Mouse (Mus musculus): ENCODE measurements at regions not wholly inside any gene's neighbourhood (a gene's known extent, or its start where the extent isn't known, plus 50 kb on each side); places are given as distances from the start of the nearest gene placed in this dataset.
A peak's percentile ranks its signal among the peaks of the same experiment; 100 is the strongest.

GRCm38 (mm10) chr11:27280791-27281190 lies 687.0 kb upstream of the Vrk2 start:
- WGBS = 48% methylated on average over 3 of the region's 3 CpGs
- H3K36me3 ChIP-seq (ENCODE audit: control insufficient read depth, insufficient read depth) = no peaks in the 10 kb centered on the region
- no peak overlapping the region for H3K27ac ChIP-seq (ENCODE audit: low read depth, low read length)
- no peak overlapping the region for H3K4me3 ChIP-seq (ENCODE audit: low read depth, low read length)
- H3K27me3 ChIP-seq (replicated peaks; ENCODE audit: control insufficient read depth, insufficient read depth, low read length) = no peaks in the 10 kb centered on the region
- no peak for TF ChIP-seq CTCF (IDR thresholded peaks at IDR 0.05; ENCODE audit: low read depth)
- 0 out of 2 replicates have a peak, but pooled peaks cover 5% of the 10 kb centered on the region for H3K9me3 ChIP-seq (ENCODE audit: control insufficient read depth)
- H3K4me2 ChIP-seq (replicated peaks; ENCODE audit: low read depth) = no peak overlapping the region
- ATAC-seq = no peak
- no peak overlapping the region for H3K9ac ChIP-seq (ENCODE audit: low read depth, low read length)
- H3K4me1 ChIP-seq (replicated peaks; ENCODE audit: control insufficient read depth, insufficient read depth, low read length) = no peaks in the 10 kb centered on the region

GRCm38 (mm10) chr11:27264253-27264652 lies 670.5 kb upstream of the Vrk2 start:
- ATAC-seq = no peak
- peak; percentile 62 for TF ChIP-seq CTCF (IDR thresholded peaks at IDR 0.05; ENCODE audit: low read depth)

GRCm38 (mm10) chr11:27258521-27258920 lies 664.7 kb upstream of the Vrk2 start:
- TF ChIP-seq CTCF (IDR thresholded peaks at IDR 0.05; ENCODE audit: low read depth) = no peak
- Histone ChIP-seq H3K4me3 (ENCODE audit: low read depth, low read length) (no peak overlapping the region), H3K27me3 (replicated peaks; ENCODE audit: control insufficient read depth, insufficient read depth, low read length) (no peaks in the 10 kb centered on the region), H3K4me2 (replicated peaks; ENCODE audit: low read depth) (no peak overlapping the region), H3K9me3 (ENCODE audit: control insufficient read depth) (no peaks in the 10 kb centered on the region), H3K27ac (ENCODE audit: low read depth, low read length) (no peak overlapping the region), H3K36me3 (ENCODE audit: control insufficient read depth, insufficient read depth) (no peaks in the 10 kb centered on the region), H3K9ac (ENCODE audit: low read depth, low read length) (no peak overlapping the region), H3K4me1 (replicated peaks; ENCODE audit: control insufficient read depth, insufficient read depth, low read length) (no peaks in the 10 kb centered on the region)
- WGBS = 76% methylated on average over 1 of the region's 1 CpGs
- ATAC-seq = no peak

More at GRCm38 (mm10) chr11:27264253-27264652, 670.5 kb upstream of the Vrk2 start:
- H3K4me2 ChIP-seq (replicated peaks; ENCODE audit: low read depth) = no peak overlapping the region
- WGBS = 0% methylated on average over 1 of the region's 1 CpGs
- H3K4me3 ChIP-seq (ENCODE audit: low read depth, low read length) = no peak overlapping the region
- H3K27me3 ChIP-seq (replicated peaks; ENCODE audit: control insufficient read depth, insufficient read depth, low read length) = no peaks in the 10 kb centered on the region
- H3K9ac ChIP-seq (ENCODE audit: low read depth, low read length) = no peak overlapping the region
- no peak overlapping the region for H3K27ac ChIP-seq (ENCODE audit: low read depth, low read length)
- no peaks in the 10 kb centered on the region for H3K9me3 ChIP-seq (ENCODE audit: control insufficient read depth)
- no peaks in the 10 kb centered on the region for H3K36me3 ChIP-seq (ENCODE audit: control insufficient read depth, insufficient read depth)
- no peaks in the 10 kb centered on the region for H3K4me1 ChIP-seq (replicated peaks; ENCODE audit: control insufficient read depth, insufficient read depth, low read length)

GRCm38 (mm10) chr11:27235884-27236283 lies 642.1 kb upstream of the Vrk2 start:
- no peak for ATAC-seq
- no peaks in the 10 kb centered on the region for H3K36me3 ChIP-seq (ENCODE audit: control insufficient read depth, insufficient read depth)
- TF ChIP-seq CTCF (IDR thresholded peaks at IDR 0.05; ENCODE audit: low read depth) = no peak
- H3K9me3 ChIP-seq (ENCODE audit: control insufficient read depth) = no peaks in the 10 kb centered on the region
- no peak overlapping the region for H3K4me2 ChIP-seq (replicated peaks; ENCODE audit: low read depth)
- no peak overlapping the region for H3K9ac ChIP-seq (ENCODE audit: low read depth, low read length)
- H3K4me3 ChIP-seq (ENCODE audit: low read depth, low read length) = no peak overlapping the region
- H3K4me1 ChIP-seq (replicated peaks; ENCODE audit: control insufficient read depth, insufficient read depth, low read length) = no peaks in the 10 kb centered on the region
- 92% methylated on average over 1 of the region's 1 CpGs for WGBS
- no peaks in the 10 kb centered on the region for H3K27me3 ChIP-seq (replicated peaks; ENCODE audit: control insufficient read depth, insufficient read depth, low read length)
- H3K27ac ChIP-seq (ENCODE audit: low read depth, low read length) = no peak overlapping the region

- H3K9me3 ChIP-seq (ENCODE audit: control insufficient read depth) = no peaks in the 10 kb centered on the region
- no peak for ATAC-seq
- H3K4me3 ChIP-seq (ENCODE audit: low read depth, low read length) = no peak overlapping the region
- no peak overlapping the region for H3K9ac ChIP-seq (ENCODE audit: low read depth, low read length)
- H3K27me3 ChIP-seq (replicated peaks; ENCODE audit: control insufficient read depth, insufficient read depth, low read length) = no peaks in the 10 kb centered on the region
- no peak overlapping the region for H3K27ac ChIP-seq (ENCODE audit: low read depth, low read length)
- no peaks in the 10 kb centered on the region for H3K4me1 ChIP-seq (replicated peaks; ENCODE audit: control insufficient read depth, insufficient read depth, low read length)
- no peak for TF ChIP-seq CTCF (IDR thresholded peaks at IDR 0.05; ENCODE audit: low read depth)
- no peak overlapping the region for H3K4me2 ChIP-seq (replicated peaks; ENCODE audit: low read depth)
- no peaks in the 10 kb centered on the region for H3K36me3 ChIP-seq (ENCODE audit: control insufficient read depth, insufficient read depth)
These were observed 632.7 kb upstream of the Vrk2 start for GRCm38 (mm10) chr11:27226454-27226853.

- Histone ChIP-seq H3K27me3 (replicated peaks; ENCODE audit: control insufficient read depth, insufficient read depth, low read length) (no peaks in the 10 kb centered on the region), H3K9me3 (ENCODE audit: control insufficient read depth) (no peaks in the 10 kb centered on the region), H3K36me3 (ENCODE audit: control insufficient read depth, insufficient read depth) (no peaks in the 10 kb centered on the region), H3K27ac (ENCODE audit: low read depth, low read length) (no peak overlapping the region), H3K4me1 (replicated peaks; ENCODE audit: control insufficient read depth, insufficient read depth, low read length) (no peaks in the 10 kb centered on the region), H3K4me3 (ENCODE audit: low read depth, low read length) (no peak overlapping the region), H3K4me2 (replicated peaks; ENCODE audit: low read depth) (no peak overlapping the region), H3K9ac (ENCODE audit: low read depth, low read length) (no peak overlapping the region)
- no peak for ATAC-seq
- no peak for TF ChIP-seq CTCF (IDR thresholded peaks at IDR 0.05; ENCODE audit: low read depth)
- 66% methylated on average over 3 of the region's 3 CpGs for WGBS
These were observed 628.6 kb upstream of the Vrk2 start for GRCm38 (mm10) chr11:27222436-27222835.

- WGBS = 72% methylated on average over 1 of the region's 1 CpGs
- Histone ChIP-seq H3K4me1 (replicated peaks; ENCODE audit: control insufficient read depth, insufficient read depth, low read length) (no peaks in the 10 kb centered on the region), H3K9me3 (ENCODE audit: control insufficient read depth) (no peaks in the 10 kb centered on the region), H3K27me3 (replicated peaks; ENCODE audit: control insufficient read depth, insufficient read depth, low read length) (no peaks in the 10 kb centered on the region), H3K9ac (ENCODE audit: low read depth, low read length) (no peak overlapping the region), H3K36me3 (ENCODE audit: control insufficient read depth, insufficient read depth) (no peaks in the 10 kb centered on the region), H3K4me2 (replicated peaks; ENCODE audit: low read depth) (no peak overlapping the region), H3K4me3 (ENCODE audit: low read depth, low read length) (no peak overlapping the region), H3K27ac (ENCODE audit: low read depth, low read length) (no peak overlapping the region)
- ATAC-seq = no peak
- TF ChIP-seq CTCF (IDR thresholded peaks at IDR 0.05; ENCODE audit: low read depth) = no peak
These were observed 628.2 kb upstream of the Vrk2 start for GRCm38 (mm10) chr11:27221956-27222355.

All from intestine, postnatal 0 days (tissue).